Mouse (Mus musculus) heart, postnatal 0 days (tissue): ENCODE measurements around the gene Sprn. TPM values are rescaled to one million over a fixed set of nuclear protein-coding genes. Genes with fewer than 3 reads are reported as not detected.
"Not testable (repeated sequence)": the region's sequence is repeated elsewhere in the genome, so short reads cannot be mapped to it uniquely, and the experiment has no call there.

Experiments used
- ATAC-seq: fragments of 200-750 bp; cut with Nextera tagmentation; 2 replicates; pipeline ENCODE4 v1.8.0; 2017; ENCODE audit warnings: low read depth, moderate number of reproducible peaks, moderate library complexity; ENCODE audit not compliant: insufficient read depth
- DNase-seq: peaks from one replicate; pipeline ENCODE4 v3.0.0-alpha.2; 2016; ENCODE audit warnings: low spot score
- H3K27ac ChIP-seq: fragments of 300-500 bp; sonication (generic); 2 replicates; pipeline ENCODE4 v1.5.1; 2014; ENCODE audit warnings: low read depth, mild to moderate bottlenecking
- H3K27me3 ChIP-seq: fragments of 300-500 bp; sonication (generic); 2 replicates; pipeline ENCODE4 v1.6.1; 2014; ENCODE audit warnings: low read length, mixed read lengths; ENCODE audit not compliant: control insufficient read depth, insufficient read depth
- H3K36me3 ChIP-seq: fragments of 300-500 bp; sonication (generic); replicated peaks from 2 replicates; pipeline ENCODE4 v1.6.1; 2014; ENCODE audit warnings: low read length, mixed read lengths; ENCODE audit not compliant: control insufficient read depth, insufficient read depth
- H3K4me1 ChIP-seq: fragments of 300-500 bp; sonication (generic); 2 replicates; pipeline ENCODE4 v1.6.1; 2014; ENCODE audit warnings: antibody characterized with exemption; ENCODE audit not compliant: control insufficient read depth, insufficient read depth
- H3K4me2 ChIP-seq: fragments of 300-500 bp; sonication (generic); 2 replicates; pipeline ENCODE4 v1.6.1; 2014; ENCODE audit warnings: low read depth, mild to moderate bottlenecking, low read length, moderate library complexity
- H3K4me3 ChIP-seq: fragments of 300-500 bp; sonication (generic); 2 replicates; pipeline ENCODE4 v1.5.1; 2014; ENCODE audit warnings: low read depth, low read length
- H3K9ac ChIP-seq: fragments of 300-500 bp; sonication (generic); replicated peaks from 2 replicates; pipeline ENCODE4 v1.6.1; 2014; ENCODE audit warnings: low read depth, low read length, mixed read lengths
- H3K9me3 ChIP-seq: fragments of 300-500 bp; sonication (generic); replicated peaks from 2 replicates; pipeline ENCODE4 v1.6.1; 2016; ENCODE audit warnings: low read length; ENCODE audit not compliant: control insufficient read depth
- CTCF ChIP-seq: IDR thresholded peaks from 2 replicates; pipeline ENCODE4 v1.5.1; 2016; ENCODE audit warnings: antibody characterized with exemption, control low read depth, low read depth
- EP300 ChIP-seq: IDR thresholded peaks from 2 replicates; pipeline ENCODE4 v1.6.1; 2016; ENCODE audit warnings: antibody characterized with exemption, low read depth
- WGBS: fragments of 180-500 bp; shearing (Covaris S2); extraction: QIAGEN DNeasy Blood & Tissue Kit; methylation state at CpG from one replicate; pipeline ENCODE4 v1.1.7; 2014; 5-methylcytosine and 5-hydroxymethylcytosine counted together
- polyA plus RNA-seq: library from polyadenylated mRNA; unstranded; fragments of >200 nt; fragmentation: Nextera tagmentation; extraction: Ambion mirVana; gene quantifications from 2 replicates; pipeline ENCODE4 v1.2.1, GENCODE M21; 2015
- total RNA-seq: library from RNA; depleted of rRNA; stranded (reverse); fragments of >200 nt; gene quantifications from 2 replicates; pipeline ENCODE4 v1.2.3, GENCODE M21; 2014; ENCODE audit warnings: low replicate concordance

Sprn gene
- total and polyA plus RNA-seq, 2 experiments from 2014 or later = 0.16 to 0.61 TPM

GRCm38 (mm10) chr7:140138021-140138310, 16.7 kb downstream of the Sprn start:
- peaks cover 7% of the 10 kb centered on the region for H3K4me1 ChIP-seq
- no peaks in the 10 kb centered on the region for H3K36me3 ChIP-seq
- H3K27ac ChIP-seq = peak overlapping the region; percentile 84
- DNase-seq (no peak), ATAC-seq (0 out of 2 replicates have a peak, but pooled peaks have one; percentile 2)
- no peaks in the 10 kb centered on the region for H3K9me3 ChIP-seq
- TF ChIP-seq EP300 (no peak), CTCF (no peak)
- H3K4me2 ChIP-seq = peak overlapping the region; percentile 95
- no peaks in the 10 kb centered on the region for H3K27me3 ChIP-seq
- peak overlapping the region; percentile 72 for H3K9ac ChIP-seq
- peak overlapping the region; percentile 83 for H3K4me3 ChIP-seq
- 0% methylated on average over 8 of the region's 8 CpGs for WGBS

GRCm38 (mm10) chr7:140137135-140138020, 17.3 kb downstream of the Sprn start, which contains the start of gene Mtg1:
TSS of gene Mtg1 (plus strand) at chr7:140137564.
- H3K9me3 ChIP-seq = no peaks in the 10 kb centered on the region
- peak within 1 kb of the TSS; percentile 84 for H3K27ac ChIP-seq
- DNase-seq = peak; percentile 89
- H3K27me3 ChIP-seq = no peaks in the 10 kb centered on the region
- 2% methylated on average over 39 of the region's 39 CpGs for WGBS
- ATAC-seq = peak; percentile 98
- TF ChIP-seq EP300 = peak; percentile 45; the same call in 1 of the 2 replicates
- TF ChIP-seq CTCF = no peak
- H3K4me1 ChIP-seq = peaks cover 7% of the 10 kb centered on the region
- peak within 1 kb of the TSS; percentile 72 for H3K9ac ChIP-seq
- peak within 1 kb of the TSS; percentile 83 for H3K4me3 ChIP-seq
- H3K36me3 ChIP-seq = no peaks in the 10 kb centered on the region
- H3K4me2 ChIP-seq = peak within 1 kb of the TSS; percentile 95

- Histone ChIP-seq H3K27me3 (no peaks in the 10 kb centered on the region), H3K4me1 (peaks cover 7% of the 10 kb centered on the region), H3K4me3 (no peak overlapping the region), H3K4me2 (no peak overlapping the region), H3K9ac (no peak overlapping the region), H3K36me3 (peaks cover 4% of the 10 kb centered on the region), H3K9me3 (no peaks in the 10 kb centered on the region), H3K27ac (no peak overlapping the region)
- 83% methylated on average over 5 of the region's 5 CpGs for WGBS
- no peak for TF ChIP-seq EP300
- no peak for TF ChIP-seq CTCF
- no peak for DNase-seq
- ATAC-seq = no peak
These were observed 19.4 kb downstream of the Sprn start for GRCm38 (mm10) chr7:140135106-140135770.

GRCm38 (mm10) chr7:140134033-140134432, 20.6 kb downstream of the Sprn start:
- not testable (repeated sequence) for H3K4me3 ChIP-seq, H3K9me3 ChIP-seq, H3K9ac ChIP-seq, ATAC-seq, H3K27ac ChIP-seq, H3K4me2 ChIP-seq, DNase-seq, H3K4me1 ChIP-seq, H3K27me3 ChIP-seq
- H3K36me3 ChIP-seq = peaks cover 11% of the 10 kb centered on the region
- WGBS = 87% methylated on average over 5 of the region's 7 CpGs

GRCm38 (mm10) chr7:140132184-140132583, 22.5 kb downstream of the Sprn start:
- not testable (repeated sequence) for ATAC-seq, H3K27me3 ChIP-seq, H3K4me2 ChIP-seq, H3K9me3 ChIP-seq, DNase-seq, H3K27ac ChIP-seq, H3K9ac ChIP-seq, H3K4me1 ChIP-seq, H3K4me3 ChIP-seq
- peaks cover 11% of the 10 kb centered on the region for H3K36me3 ChIP-seq
- WGBS = 83% methylated on average over 6 of the region's 7 CpGs
